Mouse (Mus musculus): ENCODE data around the gene Tmem255b. TPM values are rescaled to one million over a fixed set of nuclear protein-coding genes. Genes with fewer than 3 reads are reported as not detected.

Tmem255b gene
- total RNA-seq (2012; rRNA removed): 0.18 and 0.26 TPM in 2 replicates

- no peaks in the 10 kb centered on the region for H3K36me3 ChIP-seq (ENCODE audit: control insufficient read depth, insufficient read depth, low read length, poor library complexity, severe bottlenecking)
- H3K9me3 ChIP-seq (ENCODE audit: control insufficient read depth, insufficient read depth, low read depth, low read length): no peaks in the 10 kb centered on the region
- no peak within 1 kb of the TSS for H3K9ac ChIP-seq (ENCODE audit: insufficient read depth, low read depth, low read length, poor library complexity, severe bottlenecking)
- H3K4me1 ChIP-seq (ENCODE audit: control insufficient read depth in 2 of 2, insufficient read depth in 2 of 2, low read length in 2 of 2, poor library complexity in 1 of 2): no peaks in the 10 kb centered on the region
- H3K4me3 ChIP-seq (ENCODE audit: insufficient read depth in 1 of 2, low read depth in 1 of 2, low read length in 2 of 2, poor library complexity in 1 of 2, severe bottlenecking in 1 of 2): no peak within 1 kb of the TSS
- TF ChIP-seq MAFK (IDR thresholded peaks at IDR 0.05; ENCODE audit: insufficient read depth, low read depth, low read length) (no peak), CHD2 (IDR thresholded peaks at IDR 0.05; ENCODE audit: low read depth, low read length) (no peak), HCFC1 (IDR thresholded peaks at IDR 0.05; ENCODE audit: borderline replicate concordance, insufficient read depth, low read length) (no peak), ZC3H11A (IDR thresholded peaks at IDR 0.05; ENCODE audit: borderline replicate concordance, low read depth, low read length) (no peak), ZNF384 (IDR thresholded peaks at IDR 0.05; ENCODE audit: low read depth, low read length) (no peak)
- no peak within 1 kb of the TSS for H3K27ac ChIP-seq (ENCODE audit: insufficient read depth, low read depth, low read length, poor library complexity, severe bottlenecking)
- no peak for DNase-seq (ENCODE audit: low read depth, low spot score)
- in situ Hi-C loops (cut with MboI; ENCODE audit: low sequenced_read_pairs in 2 of 2, unreplicated experiment in 2 of 2): no loop called here
Measured at GRCm38 (mm10) chr8:13434889-13435288, at the start of gene Tmem255b. Gene Tmem255b (plus strand): TSS chr8:13435189.

- H3K9me3 ChIP-seq (ENCODE audit: control insufficient read depth, insufficient read depth, low read depth, low read length): no peaks in the 10 kb centered on the region
- no peaks in the 10 kb centered on the region for H3K36me3 ChIP-seq (ENCODE audit: control insufficient read depth, insufficient read depth, low read length, poor library complexity, severe bottlenecking)
- no peak for TF ChIP-seq ZC3H11A (IDR thresholded peaks at IDR 0.05; ENCODE audit: borderline replicate concordance, low read depth, low read length)
- no peak for TF ChIP-seq HCFC1 (IDR thresholded peaks at IDR 0.05; ENCODE audit: borderline replicate concordance, insufficient read depth, low read length)
- no peak for TF ChIP-seq MAFK (IDR thresholded peaks at IDR 0.05; ENCODE audit: insufficient read depth, low read depth, low read length)
- no peak for TF ChIP-seq CHD2 (IDR thresholded peaks at IDR 0.05; ENCODE audit: low read depth, low read length)
- no peak for TF ChIP-seq ZNF384 (IDR thresholded peaks at IDR 0.05; ENCODE audit: low read depth, low read length)
- in situ Hi-C loops (cut with MboI; ENCODE audit: low sequenced_read_pairs in 2 of 2, unreplicated experiment in 2 of 2): no loop called here
- H3K4me1 ChIP-seq (ENCODE audit: control insufficient read depth in 2 of 2, insufficient read depth in 2 of 2, low read length in 2 of 2, poor library complexity in 1 of 2): peaks cover 0 to 2% of the 10 kb centered on the region in 2 experiments; a peak in 1 of 4 replicates
- no peak overlapping the region for H3K9ac ChIP-seq (ENCODE audit: insufficient read depth, low read depth, low read length, poor library complexity, severe bottlenecking)
- no peak overlapping the region for H3K27ac ChIP-seq (ENCODE audit: insufficient read depth, low read depth, low read length, poor library complexity, severe bottlenecking)
- H3K4me3 ChIP-seq (ENCODE audit: insufficient read depth in 1 of 2, low read depth in 1 of 2, low read length in 2 of 2, poor library complexity in 1 of 2, severe bottlenecking in 1 of 2): no peak overlapping the region
- DNase-seq (ENCODE audit: low read depth, low spot score): no peak
Measured at GRCm38 (mm10) chr8:13386366-13386765, 48.6 kb upstream of the Tmem255b start.

GRCm38 (mm10) chr8:13387728-13388127 lies 47.3 kb upstream of the Tmem255b start:
- Histone ChIP-seq H3K9ac (ENCODE audit: insufficient read depth, low read depth, low read length, poor library complexity, severe bottlenecking) (no peak overlapping the region), H3K4me3 (ENCODE audit: insufficient read depth in 1 of 2, low read depth in 1 of 2, low read length in 2 of 2, poor library complexity in 1 of 2, severe bottlenecking in 1 of 2) (no peak overlapping the region), H3K4me1 (ENCODE audit: control insufficient read depth in 2 of 2, insufficient read depth in 2 of 2, low read length in 2 of 2, poor library complexity in 1 of 2) (peaks cover 0 to 2% of the 10 kb centered on the region in 2 experiments; a peak in 1 of 4 replicates), H3K36me3 (ENCODE audit: control insufficient read depth, insufficient read depth, low read length, poor library complexity, severe bottlenecking) (no peaks in the 10 kb centered on the region), H3K27ac (ENCODE audit: insufficient read depth, low read depth, low read length, poor library complexity, severe bottlenecking) (no peak overlapping the region), H3K9me3 (ENCODE audit: control insufficient read depth, insufficient read depth, low read depth, low read length) (no peaks in the 10 kb centered on the region)
- no peak for TF ChIP-seq ZC3H11A (IDR thresholded peaks at IDR 0.05; ENCODE audit: borderline replicate concordance, low read depth, low read length)
- TF ChIP-seq HCFC1 (IDR thresholded peaks at IDR 0.05; ENCODE audit: borderline replicate concordance, insufficient read depth, low read length): no peak
- no peak for TF ChIP-seq ZNF384 (IDR thresholded peaks at IDR 0.05; ENCODE audit: low read depth, low read length)
- no peak for TF ChIP-seq MAFK (IDR thresholded peaks at IDR 0.05; ENCODE audit: insufficient read depth, low read depth, low read length)
- no peak for TF ChIP-seq CHD2 (IDR thresholded peaks at IDR 0.05; ENCODE audit: low read depth, low read length)
- DNase-seq (ENCODE audit: low read depth, low spot score): no peak
- in situ Hi-C loops (cut with MboI; ENCODE audit: low sequenced_read_pairs in 2 of 2, unreplicated experiment in 2 of 2): no loop called here

GRCm38 (mm10) chr8:13388744-13389143 lies 46.2 kb upstream of the Tmem255b start:
- Histone ChIP-seq H3K9ac (ENCODE audit: insufficient read depth, low read depth, low read length, poor library complexity, severe bottlenecking) (no peak overlapping the region), H3K4me3 (ENCODE audit: insufficient read depth in 1 of 2, low read depth in 1 of 2, low read length in 2 of 2, poor library complexity in 1 of 2, severe bottlenecking in 1 of 2) (no peak overlapping the region), H3K36me3 (ENCODE audit: control insufficient read depth, insufficient read depth, low read length, poor library complexity, severe bottlenecking) (no peaks in the 10 kb centered on the region), H3K27ac (ENCODE audit: insufficient read depth, low read depth, low read length, poor library complexity, severe bottlenecking) (no peak overlapping the region), H3K4me1 (ENCODE audit: control insufficient read depth in 2 of 2, insufficient read depth in 2 of 2, low read length in 2 of 2, poor library complexity in 1 of 2) (peaks cover 0 to 2% of the 10 kb centered on the region in 2 experiments; a peak in 1 of 4 replicates), H3K9me3 (ENCODE audit: control insufficient read depth, insufficient read depth, low read depth, low read length) (no peaks in the 10 kb centered on the region)
- TF ChIP-seq HCFC1 (IDR thresholded peaks at IDR 0.05; ENCODE audit: borderline replicate concordance, insufficient read depth, low read length): no peak
- TF ChIP-seq MAFK (IDR thresholded peaks at IDR 0.05; ENCODE audit: insufficient read depth, low read depth, low read length): no peak
- TF ChIP-seq ZNF384 (IDR thresholded peaks at IDR 0.05; ENCODE audit: low read depth, low read length): no peak
- no peak for TF ChIP-seq CHD2 (IDR thresholded peaks at IDR 0.05; ENCODE audit: low read depth, low read length)
- TF ChIP-seq ZC3H11A (IDR thresholded peaks at IDR 0.05; ENCODE audit: borderline replicate concordance, low read depth, low read length): no peak
- in situ Hi-C loops (cut with MboI; ENCODE audit: low sequenced_read_pairs in 2 of 2, unreplicated experiment in 2 of 2): no loop called here
- no peak for DNase-seq (ENCODE audit: low read depth, low spot score)

- DNase-seq (ENCODE audit: low read depth, low spot score): no peak
- no peak overlapping the region for H3K9ac ChIP-seq (ENCODE audit: insufficient read depth, low read depth, low read length, poor library complexity, severe bottlenecking)
- H3K4me1 ChIP-seq (ENCODE audit: control insufficient read depth in 2 of 2, insufficient read depth in 2 of 2, low read length in 2 of 2, poor library complexity in 1 of 2): no peaks in the 10 kb centered on the region
- in situ Hi-C loops (cut with MboI; ENCODE audit: low sequenced_read_pairs in 2 of 2, unreplicated experiment in 2 of 2): no loop called here
- H3K27ac ChIP-seq (ENCODE audit: insufficient read depth, low read depth, low read length, poor library complexity, severe bottlenecking): no peak overlapping the region
- TF ChIP-seq CHD2 (IDR thresholded peaks at IDR 0.05; ENCODE audit: low read depth, low read length) (no peak), ZC3H11A (IDR thresholded peaks at IDR 0.05; ENCODE audit: borderline replicate concordance, low read depth, low read length) (no peak), HCFC1 (IDR thresholded peaks at IDR 0.05; ENCODE audit: borderline replicate concordance, insufficient read depth, low read length) (no peak)
- no peaks in the 10 kb centered on the region for H3K9me3 ChIP-seq (ENCODE audit: control insufficient read depth, insufficient read depth, low read depth, low read length)
- H3K4me3 ChIP-seq (ENCODE audit: insufficient read depth in 1 of 2, low read depth in 1 of 2, low read length in 2 of 2, poor library complexity in 1 of 2, severe bottlenecking in 1 of 2): no peak overlapping the region
- no peaks in the 10 kb centered on the region for H3K36me3 ChIP-seq (ENCODE audit: control insufficient read depth, insufficient read depth, low read length, poor library complexity, severe bottlenecking)
Measured at GRCm38 (mm10) chr8:13393869-13394268, 41.1 kb upstream of the Tmem255b start.

Data from ES-E14 (cell line).